9 mouse cellular contexts compared by ENCODE assay signal in genomic region chr2:28578003-28578402, GRCm38 (mm10). TPM values are rescaled to one million over a fixed set of nuclear protein-coding genes. Genes with fewer than 3 reads are reported as not detected.
A peak's percentile ranks its signal among the peaks of the same experiment; 100 is the strongest.
DNase-seq lines count a peak whose midpoint lies in the region; ATAC-seq and TF ChIP-seq lines count a peak whose summit lies in the region.
"Had no signal": no experiment of that assay in that cellular context is flagged by ENCODE, and none has a peak within 500 bp of the region (broad histone marks: within the 10 kb centered on the region; RNA-seq: fewer than 3 reads in every experiment).

No protein-coding gene starts in this region.

- TF ChIP-seq CTCF in layer of hippocampus, adult 2 months (conservative IDR thresholded peaks at IDR 0.05) = peak; percentile 70
- peak; percentile 75 for TF ChIP-seq CTCF in E14TG2a.4 (conservative IDR thresholded peaks at IDR 0.05; ENCODE audit: low read length)

- DNase-seq in layer of hippocampus, adult 2 months (ENCODE audit: low spot score in 2 of 2) = no peak
- no peak for DNase-seq in layer of hippocampus, adult 9-11 months
- peak; percentile 45 for DNase-seq in T-cell, adult 2 months (ENCODE audit: low spot score)
- peak; percentile 45 for DNase-seq in lung, postnatal 10 days
- DNase-seq in cerebellum, adult 9-11 months = no peak

- H3K27ac ChIP-seq in layer of hippocampus, adult 2 months = peak overlapping the region; percentile 73; the same call in 1 of the 2 replicates
- no peak overlapping the region for H3K27ac ChIP-seq in forebrain, embryonic 12.5 days

- no peaks in the 10 kb centered on the region for H3K27me3 ChIP-seq in E14TG2a.4 (ENCODE audit: insufficient read depth, low read length)
- H3K27me3 ChIP-seq in forebrain, embryonic 12.5 days = no peaks in the 10 kb centered on the region

- no peaks in the 10 kb centered on the region for H3K9me3 ChIP-seq in E14TG2a.4 (ENCODE audit: low read length)
- H3K9me3 ChIP-seq in forebrain, embryonic 12.5 days = no peaks in the 10 kb centered on the region

- no peak overlapping the region for H3K4me3 ChIP-seq in layer of hippocampus, adult 2 months
- no peak overlapping the region for H3K4me3 ChIP-seq in E14TG2a.4 (replicated peaks; ENCODE audit: low read length)
- H3K4me3 ChIP-seq in forebrain, embryonic 12.5 days (replicated peaks) = no peak overlapping the region

- peaks cover 84% of the 10 kb centered on the region for H3K36me3 ChIP-seq in E14TG2a.4 (ENCODE audit: insufficient read depth, low read length)
- peaks cover 68% of the 10 kb centered on the region for H3K36me3 ChIP-seq in forebrain, embryonic 12.5 days (replicated peaks)

- no peak overlapping the region for H3K4me2 ChIP-seq in forebrain, embryonic 12.5 days

- WGBS in forebrain, embryonic 12.5 days = 66% methylated on average over 5 of the region's 5 CpGs

- H3K4me1 ChIP-seq in E14TG2a.4 (replicated peaks; ENCODE audit: low read depth, low read length) = peaks cover 15% of the 10 kb centered on the region
- peaks cover 14% of the 10 kb centered on the region for H3K4me1 ChIP-seq in forebrain, embryonic 12.5 days

- no peak overlapping the region for H3K9ac ChIP-seq in forebrain, embryonic 12.5 days

- no peak for ATAC-seq in forebrain, embryonic 12.5 days (ENCODE audit: low FRiP score)

RNA-seq across cellular contexts. Expression of gene Gtf3c5, which starts 5.5 kb away (rescaled TPM):
- 10 to 100 TPM; 18.2 to 20.7 TPM for total RNA-seq in layer of hippocampus, adult 2 months (2021)
- polyA plus RNA-seq in forebrain, embryonic 12.5 days (2016; fragmentation: Nextera tagmentation; extraction: Ambion mirVana) = 46.9 and 50.9 TPM in 2 replicates

RNA-seq across cellular contexts. Expression of gene Cel, which starts 14.8 kb away (rescaled TPM):
- total RNA-seq in layer of hippocampus, adult 2 months (2021) = not detected
- not detected in 2 replicates for polyA plus RNA-seq in forebrain, embryonic 12.5 days (2016; fragmentation: Nextera tagmentation; extraction: Ambion mirVana)
- total RNA-seq: layer of hippocampus, postnatal 25 days; neutrophil, adult 5-6 weeks had no signal

RNA-seq across cellular contexts. Expression of gene Gfi1b, which starts 43.8 kb away (rescaled TPM):
- total RNA-seq in layer of hippocampus, adult 2 months (2021) = not detected
- 0.77 and 2.0 TPM in 2 replicates for polyA plus RNA-seq in forebrain, embryonic 12.5 days (2016; fragmentation: Nextera tagmentation; extraction: Ambion mirVana)
- total RNA-seq: layer of hippocampus, postnatal 25 days had no signal

Comparison
In these comparisons a context has a peak if more than half of its experiments do, and no peak if none do; other contexts are left out.
1. DNase-seq: peak in T-cell, adult 2 months (single experiment) and lung, postnatal 10 days (single experiment); none in layer of hippocampus, adult 2 months (0 of 2), layer of hippocampus, adult 9-11 months (single experiment) and cerebellum, adult 9-11 months (single experiment).